Mouse (Mus musculus): ENCODE measurements around the gene Gm36079. TPM values are rescaled to one million over a fixed set of nuclear protein-coding genes. Genes with fewer than 3 reads are reported as not detected.
"Not testable (repeated sequence)": the region's sequence is repeated elsewhere in the genome, so short reads cannot be mapped to it uniquely, and the experiment has no call there.

The Gm36079 gene
- polyA plus RNA-seq, 1 experiment from 2014 or later, result not detected

GRCm38 (mm10) chr13:120013544-120013943, 13.3 kb downstream of the Gm36079 start:
- not testable (repeated sequence) for H3K9me3 ChIP-seq (replicated peaks; ENCODE audit: control insufficient read depth, low read length); H3K36me3 ChIP-seq (replicated peaks; ENCODE audit: control insufficient read depth, insufficient read depth, low read depth, low read length); DNase-seq (ENCODE audit: low spot score); H3K4me2 ChIP-seq (ENCODE audit: low read depth, low read length); H3K4me1 ChIP-seq (ENCODE audit: control insufficient read depth, insufficient read depth, low read length); H3K4me3 ChIP-seq (ENCODE audit: low read depth, low read length); ATAC-seq (replicated peaks; ENCODE audit: insufficient number of reproducible peaks, low FRiP score, low TSS enrichment, low read depth); H3K27me3 ChIP-seq (ENCODE audit: control insufficient read depth, insufficient read depth, low read length); H3K9ac ChIP-seq (replicated peaks; ENCODE audit: low read length); H3K27ac ChIP-seq (replicated peaks; ENCODE audit: low read depth, low read length)
- no CpG with 5 or more reads among the region's 5 CpGs for WGBS

DNA sequence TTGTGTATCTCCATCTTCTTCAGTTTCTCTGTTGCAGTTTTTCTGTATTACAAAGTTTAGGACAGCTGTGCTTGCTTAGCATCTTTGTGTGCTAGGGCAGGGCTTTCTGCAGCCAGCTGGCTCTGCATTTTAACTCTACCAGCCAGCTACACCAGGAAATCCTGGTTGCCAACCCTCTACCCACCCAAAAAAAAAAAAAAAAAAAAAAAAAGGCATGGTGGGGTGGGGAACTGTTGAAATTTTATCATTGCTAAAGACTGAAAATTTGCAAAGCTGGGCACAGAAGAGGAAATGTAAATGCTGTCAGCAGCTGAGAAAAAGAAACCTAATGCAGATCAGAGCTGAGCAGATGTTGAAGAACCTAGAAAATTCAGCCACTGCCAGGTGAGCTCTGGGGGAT, 16.7 kb downstream of the Gm36079 start:
- DNase-seq (ENCODE audit: low spot score); H3K36me3 ChIP-seq (replicated peaks; ENCODE audit: control insufficient read depth, insufficient read depth, low read depth, low read length); H3K27ac ChIP-seq (replicated peaks; ENCODE audit: low read depth, low read length); H3K4me3 ChIP-seq (ENCODE audit: low read depth, low read length); H3K9ac ChIP-seq (replicated peaks; ENCODE audit: low read length); ATAC-seq (replicated peaks; ENCODE audit: insufficient number of reproducible peaks, low FRiP score, low TSS enrichment, low read depth); H3K4me2 ChIP-seq (ENCODE audit: low read depth, low read length); H3K27me3 ChIP-seq (ENCODE audit: control insufficient read depth, insufficient read depth, low read length); H3K4me1 ChIP-seq (ENCODE audit: control insufficient read depth, insufficient read depth, low read length); H3K9me3 ChIP-seq (replicated peaks; ENCODE audit: control insufficient read depth, low read length): not testable (repeated sequence)

- not testable (repeated sequence) for H3K4me1 ChIP-seq (ENCODE audit: control insufficient read depth, insufficient read depth, low read length); H3K9ac ChIP-seq (replicated peaks; ENCODE audit: low read length); H3K9me3 ChIP-seq (replicated peaks; ENCODE audit: control insufficient read depth, low read length); H3K27me3 ChIP-seq (ENCODE audit: control insufficient read depth, insufficient read depth, low read length); ATAC-seq (replicated peaks; ENCODE audit: insufficient number of reproducible peaks, low FRiP score, low TSS enrichment, low read depth); H3K36me3 ChIP-seq (replicated peaks; ENCODE audit: control insufficient read depth, insufficient read depth, low read depth, low read length); H3K27ac ChIP-seq (replicated peaks; ENCODE audit: low read depth, low read length); H3K4me2 ChIP-seq (ENCODE audit: low read depth, low read length); DNase-seq (ENCODE audit: low spot score); H3K4me3 ChIP-seq (ENCODE audit: low read depth, low read length)
- no CpG with 5 or more reads among the region's 4 CpGs for WGBS
Measured at GRCm38 (mm10) chr13:119999215-119999614, 27.6 kb downstream of the Gm36079 start.

- ATAC-seq (replicated peaks; ENCODE audit: insufficient number of reproducible peaks, low FRiP score, low TSS enrichment, low read depth), result peak; percentile 83
- H3K36me3 ChIP-seq (replicated peaks; ENCODE audit: control insufficient read depth, insufficient read depth, low read depth, low read length); H3K27me3 ChIP-seq (ENCODE audit: control insufficient read depth, insufficient read depth, low read length); H3K4me2 ChIP-seq (ENCODE audit: low read depth, low read length); H3K9ac ChIP-seq (replicated peaks; ENCODE audit: low read length); H3K4me3 ChIP-seq (ENCODE audit: low read depth, low read length); H3K4me1 ChIP-seq (ENCODE audit: control insufficient read depth, insufficient read depth, low read length); H3K9me3 ChIP-seq (replicated peaks; ENCODE audit: control insufficient read depth, low read length); DNase-seq (ENCODE audit: low spot score); H3K27ac ChIP-seq (replicated peaks; ENCODE audit: low read depth, low read length): not testable (repeated sequence)
- no CpG with 5 or more reads among the region's 22 CpGs for WGBS
Measured at GRCm38 (mm10) chr13:119998442-119999086, 28.2 kb downstream of the Gm36079 start.

- not testable (repeated sequence) for H3K27me3 ChIP-seq (ENCODE audit: control insufficient read depth, insufficient read depth, low read length); H3K27ac ChIP-seq (replicated peaks; ENCODE audit: low read depth, low read length); H3K36me3 ChIP-seq (replicated peaks; ENCODE audit: control insufficient read depth, insufficient read depth, low read depth, low read length); H3K4me3 ChIP-seq (ENCODE audit: low read depth, low read length); H3K4me1 ChIP-seq (ENCODE audit: control insufficient read depth, insufficient read depth, low read length); H3K9ac ChIP-seq (replicated peaks; ENCODE audit: low read length); DNase-seq (ENCODE audit: low spot score); H3K4me2 ChIP-seq (ENCODE audit: low read depth, low read length); H3K9me3 ChIP-seq (replicated peaks; ENCODE audit: control insufficient read depth, low read length); ATAC-seq (replicated peaks; ENCODE audit: insufficient number of reproducible peaks, low FRiP score, low TSS enrichment, low read depth)
- no CpG with 5 or more reads among the region's 10 CpGs for WGBS
Measured at GRCm38 (mm10) chr13:119991917-119992496, 34.8 kb downstream of the Gm36079 start.

- not testable (repeated sequence) for H3K36me3 ChIP-seq (replicated peaks; ENCODE audit: control insufficient read depth, insufficient read depth, low read depth, low read length); H3K9ac ChIP-seq (replicated peaks; ENCODE audit: low read length); H3K4me1 ChIP-seq (ENCODE audit: control insufficient read depth, insufficient read depth, low read length); DNase-seq (ENCODE audit: low spot score); H3K27ac ChIP-seq (replicated peaks; ENCODE audit: low read depth, low read length); H3K4me2 ChIP-seq (ENCODE audit: low read depth, low read length); ATAC-seq (replicated peaks; ENCODE audit: insufficient number of reproducible peaks, low FRiP score, low TSS enrichment, low read depth); H3K9me3 ChIP-seq (replicated peaks; ENCODE audit: control insufficient read depth, low read length); H3K27me3 ChIP-seq (ENCODE audit: control insufficient read depth, insufficient read depth, low read length); H3K4me3 ChIP-seq (ENCODE audit: low read depth, low read length)
- WGBS, result no CpG with 5 or more reads among the region's 13 CpGs
Measured at GRCm38 (mm10) chr13:119991264-119991663, 35.5 kb downstream of the Gm36079 start.

Other genes with a start within 250 kb of the Gm36079 start
- 46.6 and 46.7 TPM in 2 replicates for gene Zfp131, start 236.1 kb downstream of the Gm36079 start, polyA plus RNA-seq (2014; fragmentation: Nextera tagmentation; extraction: Ambion mirVana)
- gene AF067063, start 196.8 kb downstream of the Gm36079 start, polyA plus RNA-seq (2014; fragmentation: Nextera tagmentation; extraction: Ambion mirVana), result not detected in 2 replicates
- gene D13Ertd608e, start 191.0 kb downstream of the Gm36079 start, polyA plus RNA-seq (2014; fragmentation: Nextera tagmentation; extraction: Ambion mirVana), result not detected in 2 replicates
- gene Tcstv1, start 132.2 kb downstream of the Gm36079 start, polyA plus RNA-seq (2014; fragmentation: Nextera tagmentation; extraction: Ambion mirVana), result not detected in 2 replicates
- gene Gm21761, start 97.7 kb downstream of the Gm36079 start, polyA plus RNA-seq (2014; fragmentation: Nextera tagmentation; extraction: Ambion mirVana), result not detected in 2 replicates
- gene B020031M17Rik, start 76.2 kb downstream of the Gm36079 start, polyA plus RNA-seq (2014; fragmentation: Nextera tagmentation; extraction: Ambion mirVana), result not detected in 2 replicates
- not detected in 2 replicates for gene Gm21188, start 25.2 kb upstream of the Gm36079 start, polyA plus RNA-seq (2014; fragmentation: Nextera tagmentation; extraction: Ambion mirVana)
- gene Gm20767, start 113.2 kb upstream of the Gm36079 start, polyA plus RNA-seq (2014; fragmentation: Nextera tagmentation; extraction: Ambion mirVana), result not detected in 2 replicates
- gene Gm21818, start 145.4 kb upstream of the Gm36079 start, polyA plus RNA-seq (2014; fragmentation: Nextera tagmentation; extraction: Ambion mirVana), result not detected in 2 replicates
- not detected in 2 replicates for gene Gm21762, start 188.9 kb upstream of the Gm36079 start, polyA plus RNA-seq (2014; fragmentation: Nextera tagmentation; extraction: Ambion mirVana)
- gene Gm21731, start 212.1 kb upstream of the Gm36079 start, polyA plus RNA-seq (2014; fragmentation: Nextera tagmentation; extraction: Ambion mirVana), result not detected in 2 replicates
- not detected in 2 replicates for gene AF067061, start 236.1 kb upstream of the Gm36079 start, polyA plus RNA-seq (2014; fragmentation: Nextera tagmentation; extraction: Ambion mirVana)